Mouse (Mus musculus) kidney, embryonic 15.5 days (tissue): ENCODE measurements at regions not wholly inside any gene's neighbourhood (a gene's known extent, or its start where the extent isn't known, plus 50 kb on each side); places are given as distances from the start of the nearest gene placed in this dataset.

ENCODE experiments used
- ATAC-seq: fragments of 200-750 bp; cut with Nextera tagmentation; replicated peaks from 2 replicates; pipeline ENCODE4 v1.8.0; 2017; ENCODE audit warnings: moderate TSS enrichment; ENCODE audit not compliant: low FRiP score
- H3K27ac ChIP-seq: fragments of 300-500 bp; sonication (generic); 2 replicates; pipeline ENCODE4 v1.5.1; 2015; ENCODE audit warnings: mild to moderate bottlenecking, inconsistent platforms
- H3K27me3 ChIP-seq: fragments of 300-500 bp; sonication (generic); 2 replicates; pipeline ENCODE4 v1.6.1; 2015; ENCODE audit warnings: inconsistent platforms
- H3K36me3 ChIP-seq: fragments of 300-500 bp; sonication (generic); 2 replicates; pipeline ENCODE4 v1.6.1; 2015; ENCODE audit warnings: inconsistent platforms
- H3K4me1 ChIP-seq: fragments of 300-500 bp; sonication (generic); 2 replicates; pipeline ENCODE4 v1.6.1; 2015; ENCODE audit warnings: inconsistent platforms
- H3K4me2 ChIP-seq: fragments of 300-500 bp; sonication (generic); 2 replicates; pipeline ENCODE4 v1.6.1; 2015; ENCODE audit warnings: moderate library complexity, mild to moderate bottlenecking, inconsistent platforms
- H3K4me3 ChIP-seq: fragments of 300-500 bp; sonication (generic); replicated peaks from 2 replicates; pipeline ENCODE4 v1.5.1; 2015; ENCODE audit warnings: mild to moderate bottlenecking, inconsistent platforms
- H3K9ac ChIP-seq: fragments of 300-500 bp; sonication (generic); 2 replicates; pipeline ENCODE4 v1.6.1; 2015; ENCODE audit warnings: mild to moderate bottlenecking, inconsistent platforms
- H3K9me3 ChIP-seq: fragments of 300-500 bp; sonication (generic); replicated peaks from 2 replicates; pipeline ENCODE4 v1.6.1; 2016; ENCODE audit warnings: inconsistent platforms
- WGBS: fragments of 180-500 bp; shearing (Covaris S2); methylation state at CpG from one replicate; pipeline ENCODE4 v1.1.7; 2015; ENCODE audit warnings: mixed read lengths; 5-methylcytosine and 5-hydroxymethylcytosine counted together

GRCm38 (mm10) chr13:24527812-24528531 lies 54.0 kb upstream of the Ripor2 start:
- no peak overlapping the region for H3K4me3 ChIP-seq
- H3K9me3 ChIP-seq, result no peaks in the 10 kb centered on the region
- H3K9ac ChIP-seq, result no peak overlapping the region
- H3K4me1 ChIP-seq, result peaks cover 5% of the 10 kb centered on the region; the same call in 1 of the 2 replicates
- H3K4me2 ChIP-seq, result no peak overlapping the region
- peak; percentile 60; the same call in 1 of the 2 replicates for ATAC-seq
- WGBS, result 28% methylated on average over 5 of the region's 5 CpGs
- H3K27me3 ChIP-seq, result no peaks in the 10 kb centered on the region
- no peak overlapping the region for H3K27ac ChIP-seq
- no peaks in the 10 kb centered on the region for H3K36me3 ChIP-seq
